Mouse (Mus musculus) kidney, adult 2 months (tissue): Measurements from ENCODE around the gene Wdr27. TPM values are rescaled to one million over a fixed set of nuclear protein-coding genes. Genes with fewer than 3 reads are reported as not detected.

Experiments
- DNase-seq: peaks from one replicate; pipeline ENCODE4 v3.0.0; 2021
- H3K27ac ChIP-seq: fragments of 200-500 bp; 2 replicates; pipeline ENCODE4 v1.5.1; 2012; ENCODE audit warnings: low read depth, low read length, control low read depth, inconsistent platforms; ENCODE audit not compliant: insufficient read depth
- H3K27me3 ChIP-seq: fragments of 200-500 bp; replicated peaks from 2 replicates; pipeline ENCODE4 v1.6.1; 2012; ENCODE audit warnings: mild to moderate bottlenecking, moderate library complexity, low read length, inconsistent platforms; ENCODE audit not compliant: control insufficient read depth, insufficient read depth
- H3K36me3 ChIP-seq: fragments of 200-500 bp; 2 replicates; pipeline ENCODE4 v1.6.1; 2012; ENCODE audit warnings: mild to moderate bottlenecking, moderate library complexity, low read length, inconsistent platforms; ENCODE audit not compliant: control insufficient read depth, insufficient read depth
- H3K4me1 ChIP-seq: fragments of 200-500 bp; 2 replicates; pipeline ENCODE4 v1.6.1; 2011; ENCODE audit warnings: low read length; ENCODE audit not compliant: control insufficient read depth, insufficient read depth
- H3K4me3 ChIP-seq: fragments of 200-500 bp; 2 replicates; pipeline ENCODE4 v1.5.1; 2011; ENCODE audit warnings: mild to moderate bottlenecking, low read depth, low read length, control low read depth; ENCODE audit not compliant: insufficient read depth
- CTCF ChIP-seq: fragments of 200-500 bp; conservative IDR thresholded peaks from 2 replicates; pipeline ENCODE4 v1.5.1; 2011; ENCODE audit warnings: low read depth, mild to moderate bottlenecking, control low read depth, low read length, moderate library complexity, mixed read lengths; ENCODE audit not compliant: insufficient read depth, insufficient read length
- POLR2A ChIP-seq: fragments of 200-500 bp; IDR thresholded peaks from one replicate; pipeline ENCODE4 v1.6.1; 2011; ENCODE audit warnings: low read depth, low read length, control low read depth
- WGBS: fragments of 180-500 bp; shearing (Covaris S2); methylation state at CpG from one replicate; pipeline ENCODE4 v1.1.7; 2018; 5-methylcytosine and 5-hydroxymethylcytosine counted together
- polyA plus RNA-seq: library from polyadenylated mRNA; depleted of rRNA; stranded (reverse); fragments of >200 nt; gene quantifications from 2 replicates; pipeline ENCODE4 v1.2.3, GENCODE M21; 2012

The Wdr27 gene
- polyA plus RNA-seq, 1 experiment: 4.7 TPM

- Histone ChIP-seq H3K4me1 (no peaks in the 10 kb centered on the region), H3K27me3 (no peaks in the 10 kb centered on the region), H3K4me3 (no peak overlapping the region), H3K36me3 (no peaks in the 10 kb centered on the region), H3K27ac (no peak overlapping the region)
- TF ChIP-seq POLR2A: no peak
- no peak for TF ChIP-seq CTCF
- 72% methylated on average over 3 of the region's 3 CpGs for WGBS
- no peak for DNase-seq
Observed at GRCm38 (mm10) chr17:14816107-14816506, 126.9 kb downstream of the Wdr27 start.

DNA sequence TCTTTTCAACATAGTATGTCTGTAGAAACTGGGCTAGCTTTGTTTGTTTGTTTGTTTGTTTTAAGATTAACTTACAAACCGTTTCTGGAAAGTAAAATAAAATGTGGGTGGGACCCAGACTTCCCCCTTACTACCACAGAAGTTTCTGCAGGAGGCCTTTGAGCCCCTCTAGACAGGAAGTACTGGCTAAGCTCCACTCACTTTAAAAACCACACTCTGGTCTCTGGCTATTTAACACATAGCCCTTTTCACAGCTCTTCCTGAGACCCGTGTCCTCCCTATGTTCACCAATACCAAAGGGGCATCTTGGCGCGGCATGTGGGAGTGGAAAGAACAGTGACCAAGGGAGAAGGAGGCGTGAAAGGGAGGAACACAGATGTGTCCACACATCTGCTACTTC, 127.7 kb downstream of the Wdr27 start:
- H3K4me1 ChIP-seq: no peaks in the 10 kb centered on the region
- no peak for DNase-seq
- H3K4me3 ChIP-seq: no peak overlapping the region
- WGBS: 53% methylated on average over 5 of the region's 5 CpGs
- no peak for TF ChIP-seq POLR2A
- no peak for TF ChIP-seq CTCF
- H3K27me3 ChIP-seq: no peaks in the 10 kb centered on the region
- no peaks in the 10 kb centered on the region for H3K36me3 ChIP-seq
- H3K27ac ChIP-seq: no peak overlapping the region

DNA sequence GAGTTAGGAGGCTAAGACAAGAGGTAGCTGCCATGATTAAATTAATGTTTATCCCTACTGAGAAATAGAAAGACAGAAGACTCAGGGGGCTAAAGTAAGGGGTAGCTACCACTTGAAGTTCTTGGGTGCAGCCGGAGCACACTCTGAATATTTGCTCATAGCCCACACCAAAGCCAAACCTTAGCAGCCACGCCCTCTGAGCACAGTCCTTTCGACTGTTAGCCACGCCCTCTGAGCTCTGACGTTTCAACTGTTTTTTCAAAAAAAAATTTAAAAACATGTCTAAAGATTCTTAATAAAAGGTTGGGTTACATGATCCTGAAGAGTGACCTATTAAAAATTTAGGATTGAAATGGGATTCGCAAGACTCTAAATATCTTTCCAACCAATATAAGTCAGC, 130.3 kb downstream of the Wdr27 start:
- DNase-seq: no peak
- no peak overlapping the region for H3K27ac ChIP-seq
- TF ChIP-seq CTCF: no peak
- no peak for TF ChIP-seq POLR2A
- WGBS: 81% methylated on average over 6 of the region's 6 CpGs
- no peak overlapping the region for H3K4me3 ChIP-seq
- no peaks in the 10 kb centered on the region for H3K27me3 ChIP-seq
- no peaks in the 10 kb centered on the region for H3K36me3 ChIP-seq
- H3K4me1 ChIP-seq: no peaks in the 10 kb centered on the region

DNA sequence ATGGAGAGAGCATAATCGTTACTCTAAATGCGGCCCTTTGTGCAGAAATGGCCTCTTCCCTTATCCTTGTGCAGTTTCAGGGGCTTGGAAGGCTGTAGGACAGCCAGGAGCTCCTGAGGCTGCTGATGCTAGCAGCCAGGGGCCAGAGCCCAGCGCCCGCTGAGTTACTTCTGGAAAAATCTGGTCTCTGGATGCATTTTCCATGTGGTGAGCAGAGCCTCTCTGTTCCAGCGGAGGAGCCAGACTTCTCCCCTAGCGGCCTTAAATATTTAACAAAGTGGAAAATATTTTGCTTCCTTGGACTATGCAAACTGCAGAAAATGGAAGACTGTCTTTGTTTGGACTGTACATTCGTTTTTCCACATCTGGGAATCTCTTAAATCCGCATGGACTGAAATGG, 130.9 kb downstream of the Wdr27 start:
- WGBS: 88% methylated on average over 8 of the region's 8 CpGs
- no peak for DNase-seq
- TF ChIP-seq POLR2A (no peak), CTCF (no peak)
- H3K4me3 ChIP-seq: no peak overlapping the region
- no peaks in the 10 kb centered on the region for H3K36me3 ChIP-seq
- H3K27me3 ChIP-seq: no peaks in the 10 kb centered on the region
- H3K4me1 ChIP-seq: no peaks in the 10 kb centered on the region
- no peak overlapping the region for H3K27ac ChIP-seq

DNA sequence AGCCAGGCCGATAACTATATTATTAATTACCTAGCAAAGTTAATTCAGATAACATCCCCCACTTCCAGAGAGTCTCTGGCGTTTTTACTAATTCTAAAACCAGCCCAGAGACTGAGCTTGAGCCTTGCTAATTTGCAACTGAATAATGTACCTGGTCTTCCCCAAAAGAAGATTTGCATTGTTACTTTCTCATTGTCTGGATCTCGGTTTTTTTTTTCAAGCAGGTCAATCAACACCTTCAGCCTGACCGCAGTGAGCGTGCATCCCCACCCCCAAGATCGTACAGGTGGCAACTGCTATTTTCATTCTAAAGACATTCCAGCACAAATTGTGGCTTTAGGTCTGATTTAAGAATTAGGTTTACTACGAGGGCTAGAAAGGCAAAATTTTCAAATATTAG, 136.2 kb downstream of the Wdr27 start:
- no peaks in the 10 kb centered on the region for H3K36me3 ChIP-seq
- no peaks in the 10 kb centered on the region for H3K27me3 ChIP-seq
- no peak for DNase-seq
- 93% methylated on average over 7 of the region's 7 CpGs for WGBS
- TF ChIP-seq CTCF: no peak
- TF ChIP-seq POLR2A: no peak
- H3K4me1 ChIP-seq: no peaks in the 10 kb centered on the region
- H3K27ac ChIP-seq: no peak overlapping the region
- no peak overlapping the region for H3K4me3 ChIP-seq

GRCm38 (mm10) chr17:14799243-14799642, 143.7 kb downstream of the Wdr27 start:
- Histone ChIP-seq H3K27me3 (no peaks in the 10 kb centered on the region), H3K4me3 (no peak overlapping the region), H3K4me1 (no peaks in the 10 kb centered on the region), H3K36me3 (no peaks in the 10 kb centered on the region), H3K27ac (no peak overlapping the region)
- no peak for TF ChIP-seq POLR2A
- no peak for TF ChIP-seq CTCF
- WGBS: 84% methylated on average over 4 of the region's 4 CpGs
- DNase-seq: no peak

- H3K4me1 ChIP-seq: no peaks in the 10 kb centered on the region
- no peak overlapping the region for H3K27ac ChIP-seq
- 96% methylated on average over 4 of the region's 4 CpGs for WGBS
- H3K4me3 ChIP-seq: no peak overlapping the region
- no peaks in the 10 kb centered on the region for H3K36me3 ChIP-seq
- no peaks in the 10 kb centered on the region; the same call in 1 of the 2 replicates for H3K27me3 ChIP-seq
- no peak for DNase-seq
- TF ChIP-seq CTCF: no peak
- no peak for TF ChIP-seq POLR2A
Observed at GRCm38 (mm10) chr17:14795074-14795473, 147.9 kb downstream of the Wdr27 start.

DNA sequence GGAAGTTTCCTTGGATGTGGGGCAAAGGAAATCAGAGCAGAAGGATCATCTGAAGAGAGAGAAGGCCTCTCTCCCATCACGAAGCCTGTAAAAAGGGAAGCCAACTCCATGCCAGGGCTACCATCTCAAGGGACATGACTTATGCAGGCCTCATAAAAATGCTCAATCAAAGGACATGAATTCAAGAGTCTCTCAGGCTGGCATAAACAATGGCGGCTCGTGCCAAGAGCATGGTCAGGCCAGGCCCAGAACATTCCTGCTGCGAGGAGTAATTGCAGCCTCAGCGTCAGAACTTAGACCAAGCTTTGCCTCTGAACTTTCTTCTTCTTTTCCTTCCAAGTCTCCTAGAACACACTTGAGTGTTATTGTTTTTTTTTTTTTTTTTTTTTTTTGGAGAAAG, 163.6 kb downstream of the Wdr27 start:
- H3K27me3 ChIP-seq: no peaks in the 10 kb centered on the region
- no peaks in the 10 kb centered on the region for H3K36me3 ChIP-seq
- TF ChIP-seq CTCF (no peak), POLR2A (no peak)
- H3K4me3 ChIP-seq: no peak overlapping the region
- H3K4me1 ChIP-seq: no peaks in the 10 kb centered on the region
- WGBS: 88% methylated on average over 5 of the region's 5 CpGs
- DNase-seq: peak; percentile 10
- H3K27ac ChIP-seq: no peak overlapping the region
